Mouse (Mus musculus): Measurements from ENCODE around the gene Ap4s1. TPM values are rescaled to one million over a fixed set of nuclear protein-coding genes. Genes with fewer than 3 reads are reported as not detected.

Gene Ap4s1
- polyA plus RNA-seq, 1 experiment from 2014 or later, result 11.8 TPM

DNA sequence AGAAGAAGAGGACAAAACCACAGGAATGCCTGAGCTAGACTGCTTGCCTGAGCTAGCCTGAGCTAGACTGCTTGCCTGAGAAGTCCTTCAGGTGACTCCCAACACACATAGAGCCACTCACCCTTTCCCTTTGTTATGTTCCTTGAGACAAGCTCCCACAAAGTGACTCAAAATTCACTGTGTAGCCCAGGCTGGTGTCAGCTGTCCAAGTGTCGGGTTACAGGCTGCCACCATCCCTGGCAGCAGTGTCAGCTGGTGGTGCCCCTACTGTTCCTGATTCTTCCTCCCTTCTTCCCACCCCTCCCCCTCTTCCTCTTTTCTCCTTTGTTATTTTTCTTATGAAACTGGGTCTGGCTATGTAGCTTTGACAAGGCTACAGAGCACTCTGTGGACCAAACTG lies 13.0 kb downstream of the Ap4s1 start:
- POLR2A ChIA-PET, result interaction anchor here (0.6 to 0.9 kb wide), 2 partner anchors 10 to 64 kb away, joined by 3 to 4 read pairs; no protein-coding TSS in a partner anchor
- TF ChIP-seq CTCF (IDR thresholded peaks at IDR 0.05), result no peak
- in situ Hi-C loops (cut with MboI; ENCODE audit: low pct_unique_long_range_greater_than_20kb), result no loop called here
- CTCF ChIA-PET, result interaction anchor here (0.7 kb wide), 1 partner anchor 9 kb away, joined by 3 read pairs; no protein-coding TSS in a partner anchor
- ATAC-seq (peak; percentile 21), DNase-seq (ENCODE audit: low read depth, low spot score) (no peak)
- H3K27me3 ChIP-seq, result no peaks in the 10 kb centered on the region

DNA sequence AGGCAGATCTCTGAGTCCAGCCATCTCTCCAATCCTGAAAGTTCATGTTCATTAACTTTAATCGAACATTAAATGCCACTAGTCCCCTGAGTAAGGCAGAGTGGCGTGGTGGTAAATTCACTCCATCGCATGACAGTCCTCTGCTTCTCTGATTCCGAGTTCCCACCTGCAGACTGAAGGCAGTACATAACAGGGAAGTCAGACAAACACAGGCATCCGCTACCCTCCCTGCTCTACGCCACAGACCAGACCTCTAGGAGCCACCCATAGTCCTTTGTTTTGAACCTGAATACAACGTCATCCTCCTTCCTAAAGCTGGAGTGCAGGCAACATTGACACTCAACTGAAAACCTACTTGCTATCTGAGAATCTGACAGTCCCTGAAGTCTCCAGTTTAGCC lies 13.7 kb downstream of the Ap4s1 start:
- CTCF ChIA-PET, result no interaction called here
- no peaks in the 10 kb centered on the region for H3K27me3 ChIP-seq
- POLR2A ChIA-PET, result interaction anchor here (0.6 kb wide), 1 partner anchor 65 kb away, joined by 4 read pairs; no protein-coding TSS in a partner anchor
- in situ Hi-C loops (cut with MboI; ENCODE audit: low pct_unique_long_range_greater_than_20kb), result no loop called here
- no peak for TF ChIP-seq CTCF (IDR thresholded peaks at IDR 0.05)
- ATAC-seq (no peak), DNase-seq (ENCODE audit: low read depth, low spot score) (no peak)

DNA sequence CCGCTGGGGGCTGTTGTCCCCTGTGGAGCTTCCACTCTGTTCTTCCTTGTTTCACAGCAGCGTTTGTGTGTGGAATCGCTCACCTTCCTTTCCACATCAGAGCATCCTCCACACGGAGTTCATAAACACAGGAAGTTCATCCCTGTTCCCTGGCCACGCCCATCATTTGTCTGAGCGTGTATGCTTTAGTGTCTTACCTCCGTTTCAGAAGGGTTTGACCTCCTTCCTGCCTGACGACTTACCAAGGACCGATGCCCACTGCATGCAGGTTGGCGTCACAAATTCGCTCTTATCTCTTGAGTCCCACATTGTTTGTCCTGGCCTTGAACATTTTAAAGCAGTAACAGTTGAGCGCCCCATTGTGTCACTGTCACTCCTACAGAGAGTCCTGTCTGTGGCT lies 14.9 kb downstream of the Ap4s1 start:
- ATAC-seq, result no peak
- in situ Hi-C loops (cut with MboI; ENCODE audit: low pct_unique_long_range_greater_than_20kb), result no loop called here
- DNase-seq (ENCODE audit: low read depth, low spot score), result no peak
- TF ChIP-seq CTCF (IDR thresholded peaks at IDR 0.05), result no peak
- ChIA-PET POLR2A (interaction anchor here (0.6 kb wide), 1 partner anchor 56 kb away, joined by 5 read pairs; no protein-coding TSS in a partner anchor), CTCF (no interaction called here)
- H3K27me3 ChIP-seq, result no peaks in the 10 kb centered on the region

DNA sequence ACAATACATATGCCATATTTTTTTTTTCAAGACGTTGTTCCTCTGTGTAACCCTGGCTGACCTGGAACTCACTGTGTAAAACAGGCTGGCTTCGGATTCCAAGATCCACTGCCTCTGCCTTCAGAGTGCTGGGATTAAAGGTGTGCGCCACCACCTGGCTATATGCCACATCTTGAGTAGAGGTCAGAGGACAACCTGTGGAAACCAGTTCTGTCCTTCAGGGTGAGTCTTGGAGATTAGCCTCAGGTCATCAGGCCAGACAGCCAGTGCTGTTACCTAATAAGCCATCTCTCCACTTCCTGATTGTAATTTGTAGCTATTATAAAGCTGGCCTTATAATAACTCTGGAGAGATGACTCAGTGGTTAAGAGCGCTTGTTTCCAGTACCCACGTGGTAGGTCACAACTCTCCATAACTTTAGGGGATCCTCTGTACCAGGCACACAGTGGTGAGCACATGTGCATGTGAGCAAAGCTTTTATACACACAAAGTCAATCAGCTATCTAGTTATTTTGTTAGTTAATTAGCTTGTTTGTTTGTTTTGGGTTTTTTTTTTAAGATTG lies 15.9 kb downstream of the Ap4s1 start:
- in situ Hi-C loops (cut with MboI; ENCODE audit: low pct_unique_long_range_greater_than_20kb), result no loop called here
- POLR2A ChIA-PET, result no interaction called here
- DNase-seq (ENCODE audit: low read depth, low spot score) (no peak), ATAC-seq (no peak)
- TF ChIP-seq CTCF (IDR thresholded peaks at IDR 0.05), result no peak
- CTCF ChIA-PET, result no interaction called here
- H3K27me3 ChIP-seq, result no peaks in the 10 kb centered on the region

DNA sequence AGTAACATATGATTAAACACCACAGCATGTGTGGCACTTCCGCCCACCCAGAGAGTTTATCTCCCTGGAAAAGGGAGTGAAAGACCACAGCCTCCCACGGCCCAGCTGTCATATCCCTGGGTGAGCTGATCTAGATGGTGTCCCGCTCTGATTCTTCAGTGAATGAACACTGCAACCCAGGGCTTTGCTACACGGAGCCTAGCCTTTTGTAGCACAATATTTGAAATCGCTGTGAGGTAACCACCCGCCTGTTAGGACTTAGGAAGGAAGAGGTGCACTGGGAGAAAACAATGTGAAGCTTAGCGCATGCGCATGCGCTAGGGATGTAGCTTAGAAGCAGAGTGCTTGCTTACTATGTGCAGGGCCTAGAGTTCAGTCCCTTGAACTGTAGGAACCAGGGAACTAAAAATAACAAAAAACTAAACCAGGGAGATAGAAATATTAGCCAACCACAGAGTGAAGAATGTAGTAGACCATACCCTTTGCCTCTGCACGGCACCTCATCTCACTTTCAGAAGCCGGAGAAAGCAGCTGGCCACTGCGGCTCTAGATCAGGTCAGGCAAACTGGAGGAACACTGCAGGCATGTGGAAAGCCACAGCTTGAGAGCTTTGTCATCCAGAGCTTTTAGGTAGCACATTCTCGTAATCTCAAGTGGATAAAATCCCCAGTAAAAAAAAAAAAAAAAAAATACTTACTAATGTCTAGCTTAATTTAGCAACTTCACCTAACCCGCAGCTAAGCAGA lies 18.3 kb downstream of the Ap4s1 start:
- DNase-seq (ENCODE audit: low read depth, low spot score), result peak; percentile 59
- POLR2A ChIA-PET, result interaction anchor here (1.5 kb wide), 1 partner anchor 29 kb away, joined by 3 read pairs; no protein-coding TSS in a partner anchor
- H3K27me3 ChIP-seq, result no peaks in the 10 kb centered on the region
- ATAC-seq, result peak; percentile 54
- CTCF ChIA-PET, result interaction anchor here (1.2 kb wide), 1 partner anchor 9 kb away, joined by 3 read pairs; no protein-coding TSS in a partner anchor
- in situ Hi-C loops (cut with MboI; ENCODE audit: low pct_unique_long_range_greater_than_20kb), result no loop called here
- TF ChIP-seq CTCF (IDR thresholded peaks at IDR 0.05), result no peak

DNA sequence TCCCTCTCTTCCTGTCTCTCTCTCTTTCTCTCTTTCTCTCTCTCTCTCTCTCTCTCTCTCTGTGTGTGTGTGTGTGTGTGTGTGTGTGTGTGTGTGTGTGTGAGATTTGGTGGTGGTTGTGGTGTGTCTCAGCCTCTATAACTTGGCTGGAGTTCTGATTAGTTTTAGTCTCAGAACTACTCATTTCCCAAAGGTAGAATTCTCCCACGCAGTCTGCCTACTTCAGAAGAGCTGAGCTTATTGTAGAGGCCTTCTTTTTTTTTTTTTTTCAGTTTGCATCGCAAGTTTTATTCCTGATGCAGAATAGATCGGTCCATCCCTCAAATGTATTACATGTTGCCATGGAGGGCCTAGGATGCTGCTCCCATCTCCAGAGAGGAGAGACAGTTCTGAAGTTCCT lies 18.9 kb downstream of the Ap4s1 start:
- CTCF ChIA-PET, result no interaction called here
- POLR2A ChIA-PET, result interaction anchor here (0.7 to 1.5 kb wide), 2 partner anchors 30 to 286 kb away, joined by 3 read pairs; no protein-coding TSS in a partner anchor
- ATAC-seq, result no peak
- no peak for DNase-seq (ENCODE audit: low read depth, low spot score)
- no peaks in the 10 kb centered on the region for H3K27me3 ChIP-seq
- TF ChIP-seq CTCF (IDR thresholded peaks at IDR 0.05), result no peak
- in situ Hi-C loops (cut with MboI; ENCODE audit: low pct_unique_long_range_greater_than_20kb), result no loop called here

DNA sequence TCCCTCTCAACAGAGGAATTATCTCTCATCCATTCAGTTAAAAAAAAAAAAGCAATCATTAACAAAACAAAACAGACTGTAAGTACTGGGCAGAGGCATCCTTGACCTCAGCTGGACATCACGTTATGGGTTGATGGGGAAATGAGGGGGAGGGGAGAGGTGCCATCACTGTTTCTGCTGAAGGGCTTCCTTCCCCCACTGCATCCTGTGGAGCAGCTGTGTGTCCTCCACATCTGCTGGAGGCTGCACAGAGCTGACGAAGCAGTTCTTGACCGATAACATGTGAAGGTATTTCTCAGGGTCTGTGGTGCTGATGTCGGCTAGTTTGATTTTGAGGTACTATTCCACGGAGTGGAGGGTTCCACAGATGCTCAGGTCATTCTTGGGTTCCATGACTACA lies 19.3 kb downstream of the Ap4s1 start:
- ChIA-PET POLR2A (interaction anchor here (0.7 to 1.5 kb wide), 2 partner anchors 30 to 286 kb away, joined by 3 read pairs; no protein-coding TSS in a partner anchor), CTCF (no interaction called here)
- in situ Hi-C loops (cut with MboI; ENCODE audit: low pct_unique_long_range_greater_than_20kb), result no loop called here
- no peak for DNase-seq (ENCODE audit: low read depth, low spot score)
- H3K27me3 ChIP-seq, result no peaks in the 10 kb centered on the region
- no peak for ATAC-seq
- TF ChIP-seq CTCF (IDR thresholded peaks at IDR 0.05), result no peak

DNA sequence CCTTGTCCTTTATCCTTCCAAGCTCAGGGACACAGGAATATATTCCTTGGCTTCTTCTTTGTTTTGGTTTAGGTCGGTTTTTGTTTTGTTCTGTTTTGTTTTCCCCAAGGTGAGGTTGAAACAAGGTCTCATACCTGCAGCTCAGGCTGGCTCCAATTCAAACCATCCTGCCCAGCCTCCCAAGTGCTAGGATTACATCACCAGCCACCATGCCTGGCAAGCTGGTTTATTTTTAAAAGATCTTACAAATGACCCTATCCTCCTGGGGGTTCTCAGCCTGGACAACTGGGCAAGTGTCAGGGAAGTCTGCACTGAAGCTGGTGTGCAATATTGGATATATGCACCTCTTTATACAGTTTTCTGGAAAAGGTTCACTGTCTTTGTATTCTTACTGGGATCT lies 21.9 kb downstream of the Ap4s1 start:
- H3K27me3 ChIP-seq, result no peaks in the 10 kb centered on the region
- CTCF ChIA-PET, result interaction anchor here (0.9 kb wide), 1 partner anchor 8 kb away, joined by 3 read pairs; no protein-coding TSS in a partner anchor
- in situ Hi-C loops (cut with MboI; ENCODE audit: low pct_unique_long_range_greater_than_20kb), result no loop called here
- TF ChIP-seq CTCF (IDR thresholded peaks at IDR 0.05), result no peak
- DNase-seq (ENCODE audit: low read depth, low spot score) (no peak), ATAC-seq (no peak)
- POLR2A ChIA-PET, result no interaction called here

DNA sequence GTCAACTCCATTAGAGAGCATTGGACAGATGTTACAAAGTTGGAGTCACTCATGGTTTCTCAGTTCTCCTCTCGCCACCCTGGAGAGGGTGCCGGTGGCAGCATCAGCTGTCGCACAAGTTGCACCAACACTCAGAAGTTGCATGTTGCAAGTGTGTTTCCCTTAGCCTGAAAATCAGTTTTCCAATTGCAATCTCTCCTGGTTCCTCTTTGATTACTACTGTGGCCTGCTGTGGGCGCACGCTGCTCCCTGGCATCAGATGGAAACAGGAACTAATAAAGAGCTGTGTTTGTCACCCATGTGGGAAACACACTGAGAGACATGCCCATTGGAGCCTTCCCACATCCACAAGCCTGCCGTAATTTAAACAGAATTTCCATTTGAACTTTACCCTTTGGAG lies 27.8 kb downstream of the Ap4s1 start:
- TF ChIP-seq CTCF (IDR thresholded peaks at IDR 0.05), result no peak
- H3K27me3 ChIP-seq, result no peaks in the 10 kb centered on the region
- ChIA-PET CTCF (interaction anchor here (0.8 kb wide), 1 partner anchor 10 kb away, joined by 3 read pairs; no protein-coding TSS in a partner anchor), POLR2A (no interaction called here)
- in situ Hi-C loops (cut with MboI; ENCODE audit: low pct_unique_long_range_greater_than_20kb), result no loop called here
- DNase-seq (ENCODE audit: low read depth, low spot score), result no peak
- no peak for ATAC-seq

DNA sequence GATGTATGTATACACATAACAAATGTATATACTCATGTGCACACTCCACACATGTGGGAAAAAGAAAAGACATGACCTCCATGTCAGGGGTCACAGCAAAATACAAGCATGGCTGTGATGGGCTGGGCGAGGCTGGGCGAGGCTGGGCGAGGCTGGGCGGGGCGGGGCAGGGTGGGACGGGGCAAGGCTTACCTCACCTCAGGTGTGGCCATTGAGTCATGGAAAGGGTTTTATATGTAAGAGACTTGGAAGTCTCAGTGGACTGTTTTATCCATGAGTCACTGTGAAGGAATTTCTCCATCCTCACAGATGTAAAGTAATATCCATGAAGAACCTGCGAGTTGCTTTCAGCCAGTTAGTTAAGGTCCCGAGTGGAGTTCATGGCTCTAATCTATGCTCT lies 31.0 kb downstream of the Ap4s1 start:
- DNase-seq (ENCODE audit: low read depth, low spot score) (no peak), ATAC-seq (no peak)
- CTCF ChIA-PET, result interaction anchor here (1.1 kb wide), 1 partner anchor 9 kb away, joined by 3 read pairs; no protein-coding TSS in a partner anchor
- TF ChIP-seq CTCF (IDR thresholded peaks at IDR 0.05), result no peak
- no peaks in the 10 kb centered on the region for H3K27me3 ChIP-seq
- in situ Hi-C loops (cut with MboI; ENCODE audit: low pct_unique_long_range_greater_than_20kb), result no loop called here
- POLR2A ChIA-PET, result no interaction called here

DNA sequence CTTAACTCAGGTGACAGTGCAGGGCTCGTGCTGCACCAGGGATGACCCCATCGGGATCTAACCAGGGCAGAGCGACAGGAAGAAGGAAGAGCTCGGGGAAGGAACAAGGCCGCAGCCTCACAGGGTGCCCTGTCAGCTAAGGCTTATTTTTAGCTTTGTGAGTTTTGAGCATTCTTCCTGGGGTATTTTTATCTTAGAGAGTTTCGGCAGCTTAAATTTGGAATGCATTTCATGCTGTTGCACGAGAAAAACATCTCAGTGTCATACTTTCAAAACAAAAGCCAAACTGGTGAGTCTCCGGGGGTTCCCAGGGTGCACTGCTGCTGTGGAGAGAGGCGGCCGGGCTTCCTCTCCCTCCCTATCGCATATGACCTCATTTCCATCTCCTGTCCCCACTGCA lies 38.2 kb downstream of the Ap4s1 start:
- in situ Hi-C loops (cut with MboI; ENCODE audit: low pct_unique_long_range_greater_than_20kb), result no loop called here
- ChIA-PET POLR2A (interaction anchor here (0.6 kb wide), 1 partner anchor 12 kb away, joined by 3 read pairs; no protein-coding TSS in a partner anchor), CTCF (interaction anchor here (1.0 kb wide), 1 partner anchor 10 kb away, joined by 3 read pairs; no protein-coding TSS in a partner anchor)
- ATAC-seq (no peak), DNase-seq (ENCODE audit: low read depth, low spot score) (no peak)
- TF ChIP-seq CTCF (IDR thresholded peaks at IDR 0.05), result no peak
- H3K27me3 ChIP-seq, result no peaks in the 10 kb centered on the region

Data from Patski (cell line).